Mouse (Mus musculus) ES-Bruce4 (cell line): ENCODE data around the gene Erc2. TPM values are rescaled to one million over a fixed set of nuclear protein-coding genes. Genes with fewer than 3 reads are reported as not detected.

Source experiments
- H3K27ac ChIP-seq: 2 replicates; pipeline ENCODE4 v1.5.1; 2012; ENCODE audit warnings: low read length, inconsistent platforms; ENCODE audit not compliant: insufficient read depth
- H3K27me3 ChIP-seq: 2 replicates; pipeline ENCODE4 v1.6.1; 2012; ENCODE audit warnings: mild to moderate bottlenecking, low read length, inconsistent platforms; ENCODE audit not compliant: control insufficient read depth, poor library complexity, insufficient read depth, severe bottlenecking
- H3K36me3 ChIP-seq: 2 replicates; pipeline ENCODE4 v1.6.1; 2012; ENCODE audit warnings: inconsistent platforms, mild to moderate bottlenecking, low read length, moderate library complexity; ENCODE audit not compliant: control insufficient read depth, poor library complexity, insufficient read depth, severe bottlenecking
- H3K4me1 ChIP-seq: one replicate; pipeline ENCODE4 v1.8.1; 2011; ENCODE audit warnings: low read length; ENCODE audit not compliant: control insufficient read depth, insufficient read depth
- H3K4me3 ChIP-seq: 2 replicates; pipeline ENCODE4 v1.5.1; 2011; ENCODE audit warnings: low read depth, mild to moderate bottlenecking, low read length
- H3K9ac ChIP-seq: 2 replicates; pipeline ENCODE4 v1.6.1; 2012; ENCODE audit warnings: low read depth, mild to moderate bottlenecking, inconsistent platforms; ENCODE audit not compliant: poor library complexity, severe bottlenecking
- H3K9me3 ChIP-seq: replicated peaks from 2 replicates; pipeline ENCODE4 v1.6.1; 2012; ENCODE audit warnings: mild to moderate bottlenecking, low read length, inconsistent platforms; ENCODE audit not compliant: control insufficient read depth, poor library complexity, insufficient read depth, severe bottlenecking
- CTCF ChIP-seq: IDR thresholded peaks from one replicate; pipeline ENCODE4 v1.8.1; 2011; ENCODE audit warnings: low read depth, low read length
- EP300 ChIP-seq: IDR thresholded peaks from 2 replicates; pipeline ENCODE4 v1.6.1; 2011; ENCODE audit warnings: low read depth, low read length; ENCODE audit not compliant: insufficient read depth
- POLR2A ChIP-seq: IDR thresholded peaks from one replicate; pipeline ENCODE4 v1.8.1; 2011; ENCODE audit warnings: low read length; ENCODE audit not compliant: insufficient read depth
- polyA plus RNA-seq: library from polyadenylated mRNA; stranded (reverse); fragments of >200 nt; gene quantifications from 2 replicates; pipeline ENCODE4 v1.2.4, GENCODE M21; 2011; ENCODE audit warnings: low read depth; ENCODE audit not compliant: missing spikeins, insufficient read depth, insufficient read length

The Erc2 gene
- polyA plus RNA-seq, 1 experiment, result 10.0 TPM

DNA sequence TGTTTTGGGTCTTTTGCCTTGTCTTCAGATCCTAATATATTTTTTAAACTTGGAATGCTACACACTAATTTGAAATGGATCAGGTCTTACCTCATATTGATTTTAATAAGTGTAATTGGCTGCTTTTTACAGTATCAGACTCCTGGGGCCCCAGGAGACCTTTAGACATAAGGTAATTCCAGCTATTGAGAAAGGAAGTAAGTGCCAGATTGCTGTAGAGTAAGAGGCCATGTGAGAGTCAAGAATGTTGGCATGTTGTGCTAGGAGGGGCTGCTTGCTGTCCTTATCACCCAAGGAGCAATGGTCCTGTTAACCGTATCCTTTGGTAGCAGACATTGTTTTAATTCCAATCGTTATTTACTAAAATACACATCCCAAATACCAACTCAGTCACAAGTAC lies 163.3 kb downstream of the Erc2 start:
- TF ChIP-seq CTCF, result no peak
- no peak for TF ChIP-seq EP300
- TF ChIP-seq POLR2A, result no peak
- Histone ChIP-seq H3K4me1 (no peaks in the 10 kb centered on the region), H3K9me3 (no peaks in the 10 kb centered on the region), H3K9ac (no peak overlapping the region), H3K27me3 (no peaks in the 10 kb centered on the region), H3K36me3 (no peaks in the 10 kb centered on the region), H3K27ac (no peak overlapping the region), H3K4me3 (no peak overlapping the region)

DNA sequence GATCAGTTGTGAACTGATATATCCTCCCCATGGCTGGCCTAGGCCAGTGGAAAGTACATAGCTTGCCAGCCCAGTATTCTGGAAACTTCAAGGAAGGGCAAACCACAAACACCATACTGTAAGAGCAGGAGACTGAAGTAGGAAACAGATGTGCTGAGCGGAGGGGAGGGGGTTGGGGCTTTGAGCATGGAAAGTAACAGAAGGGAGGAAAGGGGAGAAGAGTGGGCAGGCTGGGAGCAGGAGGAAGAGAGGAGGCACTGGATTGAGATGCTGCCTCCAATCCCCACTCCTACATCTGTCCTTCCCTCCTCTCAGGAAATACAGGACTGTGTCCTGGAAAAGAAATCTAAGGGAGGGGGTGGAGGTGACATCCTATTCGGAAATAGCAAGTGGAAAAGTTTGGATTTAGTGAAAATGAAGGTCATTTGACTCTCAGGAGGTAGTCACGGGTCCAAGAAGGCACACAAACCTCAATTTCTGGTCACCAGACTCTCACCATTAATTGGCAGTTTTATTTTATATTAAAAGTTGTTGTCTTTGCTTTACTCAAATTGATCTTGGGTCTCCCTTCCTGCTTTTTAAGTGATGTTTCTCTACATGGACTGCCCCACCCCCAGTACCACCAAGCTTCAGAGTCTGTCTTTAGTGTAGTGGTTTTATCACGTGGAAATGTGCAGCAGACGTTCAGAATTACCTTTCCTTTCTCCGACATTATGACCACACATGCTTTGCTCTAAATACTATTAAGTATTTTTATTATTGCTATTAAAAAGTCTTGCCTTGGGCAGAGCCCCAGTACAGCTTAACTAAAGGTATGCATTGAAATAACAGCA lies 167.1 kb downstream of the Erc2 start:
- no peak for TF ChIP-seq CTCF
- Histone ChIP-seq H3K4me1 (no peaks in the 10 kb centered on the region), H3K36me3 (no peaks in the 10 kb centered on the region), H3K9me3 (no peaks in the 10 kb centered on the region), H3K27ac (no peak overlapping the region), H3K27me3 (no peaks in the 10 kb centered on the region), H3K4me3 (no peak overlapping the region), H3K9ac (no peak overlapping the region)

DNA sequence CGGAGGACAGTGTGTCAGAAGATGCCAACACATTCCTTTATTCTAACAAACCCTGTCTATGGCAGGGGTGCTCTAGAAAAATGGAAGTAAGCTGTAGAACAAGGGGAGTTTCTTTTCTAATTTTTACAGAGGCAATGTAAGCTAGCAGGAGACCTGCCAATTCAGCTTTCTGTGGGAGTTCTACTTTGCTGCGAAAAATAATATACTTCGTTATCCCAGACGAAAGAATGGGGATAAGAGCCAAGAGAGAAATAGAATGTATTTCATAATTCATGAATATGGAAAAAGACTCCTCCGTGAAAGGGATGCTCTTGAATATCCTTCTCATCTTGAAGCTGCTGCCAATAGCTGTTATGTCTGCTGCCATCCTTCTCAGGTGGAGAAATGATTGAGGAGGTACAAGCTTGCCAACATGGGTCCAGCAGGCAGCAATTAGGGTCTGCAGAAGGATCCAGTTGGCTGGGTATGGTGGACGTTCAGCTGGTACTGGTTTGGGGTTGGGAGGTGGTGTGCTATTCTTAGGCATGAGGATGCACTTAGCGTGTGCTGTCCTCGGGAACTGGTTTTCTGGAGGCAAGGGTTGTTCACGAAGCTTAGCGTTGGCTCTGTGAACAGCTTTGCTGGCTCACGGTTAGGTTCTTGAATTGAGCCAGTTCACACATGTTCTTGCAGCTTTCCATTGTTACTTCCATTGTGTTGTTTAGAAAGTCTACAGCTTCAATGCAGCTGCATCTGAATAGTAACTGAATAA lies 176.1 kb downstream of the Erc2 start:
- TF ChIP-seq POLR2A (no peak), CTCF (no peak), EP300 (no peak)
- Histone ChIP-seq H3K27me3 (no peaks in the 10 kb centered on the region), H3K27ac (no peak overlapping the region), H3K4me1 (no peaks in the 10 kb centered on the region), H3K4me3 (no peak overlapping the region), H3K36me3 (no peaks in the 10 kb centered on the region), H3K9me3 (no peaks in the 10 kb centered on the region; the same call in 1 of the 2 replicates), H3K9ac (no peak overlapping the region)

DNA sequence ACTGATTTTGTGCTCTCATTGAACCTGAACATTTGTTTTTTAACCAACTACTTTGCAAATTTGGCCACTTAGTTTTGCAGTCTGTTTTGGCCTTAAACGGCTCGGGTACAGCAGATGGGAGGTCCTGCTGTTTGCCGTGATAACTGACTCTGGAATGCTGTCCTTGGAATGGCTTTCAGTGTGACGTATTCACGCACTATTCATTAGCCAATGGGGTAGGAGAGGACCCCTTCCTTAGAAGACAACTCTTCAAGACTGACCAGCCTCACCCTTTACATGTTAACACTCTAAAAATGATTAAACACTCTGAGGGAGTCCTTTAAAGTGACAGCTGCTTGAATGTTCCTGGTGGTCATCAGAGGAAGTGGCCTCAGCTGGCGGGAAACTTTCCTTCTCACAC lies 178.5 kb downstream of the Erc2 start:
- Histone ChIP-seq H3K9me3 (no peaks in the 10 kb centered on the region; the same call in 1 of the 2 replicates), H3K36me3 (no peaks in the 10 kb centered on the region), H3K4me3 (no peak overlapping the region), H3K9ac (no peak overlapping the region), H3K27me3 (no peaks in the 10 kb centered on the region), H3K4me1 (no peaks in the 10 kb centered on the region), H3K27ac (no peak overlapping the region)
- TF ChIP-seq CTCF, result no peak
- no peak for TF ChIP-seq POLR2A
- TF ChIP-seq EP300, result no peak

DNA sequence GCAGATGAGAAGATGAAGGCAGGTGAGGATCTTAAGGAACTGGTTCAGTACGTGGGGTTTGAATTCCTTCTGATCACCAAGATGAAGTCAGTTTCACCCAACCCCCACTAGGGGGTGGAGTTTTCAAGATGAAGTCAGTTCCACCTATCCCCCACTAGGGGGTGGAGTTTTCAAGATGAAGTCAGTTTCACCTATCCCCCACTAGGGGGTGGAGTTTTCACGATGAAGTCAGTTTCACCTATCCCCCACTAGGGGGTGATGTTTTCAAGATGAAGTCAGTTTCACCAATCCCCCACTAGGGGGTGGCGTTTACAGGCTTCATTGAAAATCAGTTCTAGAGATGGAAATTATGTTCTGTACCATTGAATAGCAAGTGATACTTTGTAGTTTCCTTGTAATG lies 181.7 kb downstream of the Erc2 start:
- Histone ChIP-seq H3K4me3 (no peak overlapping the region), H3K27me3 (no peaks in the 10 kb centered on the region), H3K27ac (no peak overlapping the region), H3K36me3 (no peaks in the 10 kb centered on the region), H3K9me3 (no peaks in the 10 kb centered on the region; the same call in 1 of the 2 replicates), H3K4me1 (no peaks in the 10 kb centered on the region), H3K9ac (no peak overlapping the region)
- TF ChIP-seq EP300 (no peak), POLR2A (no peak)

DNA sequence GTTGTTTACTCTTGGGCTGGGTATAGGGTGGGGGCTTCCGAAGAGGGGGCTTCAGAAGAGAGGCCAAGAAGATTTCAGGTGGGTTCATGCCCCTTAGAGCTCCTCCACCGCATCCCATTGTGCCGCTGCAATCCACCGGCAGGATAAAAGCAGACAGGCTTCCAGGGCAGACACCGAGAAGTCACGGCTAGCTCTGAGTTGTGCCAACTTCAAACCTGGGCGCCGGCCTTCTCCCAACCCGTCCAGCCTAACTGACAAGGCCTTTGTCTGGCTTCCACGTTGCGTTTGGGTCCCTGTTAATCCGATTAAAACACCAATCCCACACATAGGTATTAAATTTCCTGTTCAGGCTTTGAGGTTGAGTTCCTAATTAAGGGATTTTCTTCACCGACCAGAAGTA lies 182.8 kb downstream of the Erc2 start:
- Histone ChIP-seq H3K27me3 (no peaks in the 10 kb centered on the region), H3K4me3 (no peak overlapping the region), H3K36me3 (no peaks in the 10 kb centered on the region), H3K27ac (no peak overlapping the region), H3K9ac (no peak overlapping the region), H3K9me3 (no peaks in the 10 kb centered on the region; the same call in 1 of the 2 replicates), H3K4me1 (no peaks in the 10 kb centered on the region)
- TF ChIP-seq CTCF (no peak), POLR2A (no peak), EP300 (no peak)
